Mouse (Mus musculus) bone marrow macrophage, adult 2 months (primary cell): ENCODE measurements around the gene Mfap3l. TPM values are rescaled to one million over a fixed set of nuclear protein-coding genes. Genes with fewer than 3 reads are reported as not detected.
"Not testable (repeated sequence)": the region's sequence is repeated elsewhere in the genome, so short reads cannot be mapped to it uniquely, and the experiment has no call there.

Experiments
- H3K27ac ChIP-seq: 2 replicates; pipeline ENCODE4 v1.5.1; 2012; ENCODE audit warnings: low read depth, low read length; ENCODE audit not compliant: insufficient read depth
- H3K4me1 ChIP-seq: 2 replicates; pipeline ENCODE4 v1.6.1; 2012; ENCODE audit warnings: low read length; ENCODE audit not compliant: control insufficient read depth, insufficient read depth
- H3K4me3 ChIP-seq: 2 replicates; pipeline ENCODE4 v1.5.1; 2012; ENCODE audit warnings: mild to moderate bottlenecking, low read length, moderate library complexity; ENCODE audit not compliant: insufficient read depth
- CTCF ChIP-seq: IDR thresholded peaks from 2 replicates; pipeline ENCODE4 v1.5.1; 2012; ENCODE audit warnings: low read depth, mild to moderate bottlenecking, low read length, moderate library complexity
- POLR2A ChIP-seq: IDR thresholded peaks from 2 replicates; pipeline ENCODE4 v1.6.1; 2012; ENCODE audit warnings: mild to moderate bottlenecking, low read depth, low read length, borderline replicate concordance
- polyA plus RNA-seq: library from polyadenylated mRNA; stranded (reverse); fragments of >200 nt; gene quantifications from 2 replicates; pipeline ENCODE4 v1.2.4, GENCODE M21; 2012; ENCODE audit not compliant: missing spikeins, insufficient read depth, insufficient read length

Mfap3l gene
- 5.0 and 6.2 TPM in 2 replicates for polyA plus RNA-seq

- TF ChIP-seq POLR2A (no peak), CTCF (no peak)
- peak within 1 kb of the TSS; percentile 87 for H3K4me3 ChIP-seq
- peak within 1 kb of the TSS; percentile 81 for H3K27ac ChIP-seq
- H3K4me1 ChIP-seq = no peaks in the 10 kb centered on the region; the same call in 1 of the 2 replicates
Observed at GRCm38 (mm10) chr8:60632250-60632932, at the start of gene Mfap3l. TSS of gene Mfap3l (plus strand) at chr8:60632827.

- TF ChIP-seq CTCF (no peak), POLR2A (no peak)
- H3K4me3 ChIP-seq = no peak overlapping the region
- H3K27ac ChIP-seq = no peak overlapping the region
- H3K4me1 ChIP-seq = no peaks in the 10 kb centered on the region
Observed at GRCm38 (mm10) chr8:60583369-60583768, 49.3 kb upstream of the Mfap3l start.

- not testable (repeated sequence) for H3K4me1 ChIP-seq, H3K27ac ChIP-seq, H3K4me3 ChIP-seq
Observed at GRCm38 (mm10) chr8:60591352-60592105, 41.1 kb upstream of the Mfap3l start.

DNA sequence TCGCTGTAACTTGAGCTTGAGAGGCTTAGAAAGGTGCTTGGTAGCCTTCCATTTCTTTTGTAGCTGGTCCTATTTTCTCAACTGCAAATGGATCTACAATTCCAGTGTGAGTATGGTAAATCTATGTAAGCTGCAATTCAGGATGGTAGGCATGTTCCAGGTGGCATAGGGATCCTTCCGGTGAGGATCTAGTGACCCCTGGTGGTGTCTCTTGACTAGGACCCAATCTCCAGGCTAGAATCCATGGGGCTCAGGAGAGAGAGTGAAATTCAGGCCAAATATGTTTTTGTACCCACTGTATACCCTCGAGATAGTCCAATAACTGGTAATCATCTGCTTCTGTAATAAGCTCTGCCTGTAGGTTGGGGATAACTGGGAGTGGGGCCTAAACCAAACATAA lies 37.9 kb upstream of the Mfap3l start:
- H3K4me1 ChIP-seq = no peaks in the 10 kb centered on the region
- TF ChIP-seq POLR2A (no peak), CTCF (no peak)
- no peak overlapping the region for H3K4me3 ChIP-seq
- H3K27ac ChIP-seq = no peak overlapping the region

- no peak for TF ChIP-seq POLR2A
- no peak for TF ChIP-seq CTCF
- Histone ChIP-seq H3K4me3 (no peak overlapping the region), H3K27ac (no peak overlapping the region), H3K4me1 (no peaks in the 10 kb centered on the region)
Observed at GRCm38 (mm10) chr8:60611580-60612111, 21.0 kb upstream of the Mfap3l start.

DNA sequence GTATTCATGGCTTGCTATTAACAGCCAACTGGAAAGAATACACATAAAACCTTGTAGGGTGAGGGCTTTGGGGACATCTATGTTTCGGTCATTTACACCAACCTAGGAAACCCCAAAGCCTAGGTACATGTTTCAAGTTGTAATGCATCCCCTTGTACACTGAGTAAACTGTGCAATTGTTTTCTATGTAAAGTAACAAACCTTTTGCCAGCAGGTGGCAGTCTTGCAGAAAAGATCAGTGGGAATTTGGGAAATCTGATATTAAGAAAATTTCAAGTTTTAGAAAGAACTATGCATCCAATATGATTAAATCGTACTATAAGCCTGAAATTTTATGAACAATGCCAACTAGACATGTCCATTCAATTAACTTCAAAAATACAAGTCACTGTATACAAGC lies 15.7 kb upstream of the Mfap3l start:
- TF ChIP-seq POLR2A (no peak), CTCF (no peak)
- Histone ChIP-seq H3K27ac (no peak overlapping the region), H3K4me1 (no peaks in the 10 kb centered on the region), H3K4me3 (no peak overlapping the region)

DNA sequence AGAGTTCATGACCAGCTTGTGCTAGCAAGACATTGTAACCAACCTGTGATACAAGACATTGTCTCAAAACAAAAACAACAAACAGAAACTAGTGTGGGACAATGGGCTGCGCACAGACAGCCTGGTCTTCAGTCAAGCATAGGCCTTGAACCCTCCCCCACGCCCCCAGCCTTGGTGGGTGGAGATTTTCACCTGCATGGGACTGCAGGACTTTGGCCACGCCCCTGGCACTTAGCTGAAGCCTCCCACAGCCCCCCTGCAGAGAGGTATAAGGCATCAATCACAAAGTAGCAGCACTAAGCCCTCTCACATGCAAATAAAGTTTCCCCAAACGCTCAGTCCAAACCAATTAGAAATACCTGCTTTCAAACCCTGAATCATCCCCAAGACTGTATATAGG lies 11.1 kb upstream of the Mfap3l start:
- Histone ChIP-seq H3K4me1 (no peaks in the 10 kb centered on the region), H3K27ac (no peak overlapping the region), H3K4me3 (no peak overlapping the region)
- TF ChIP-seq CTCF (no peak), POLR2A (no peak)

GRCm38 (mm10) chr8:60622056-60622455 lies 10.6 kb upstream of the Mfap3l start:
- no peak overlapping the region for H3K27ac ChIP-seq
- H3K4me3 ChIP-seq = no peak overlapping the region
- H3K4me1 ChIP-seq = no peaks in the 10 kb centered on the region
- no peak for TF ChIP-seq CTCF
- TF ChIP-seq POLR2A = no peak

GRCm38 (mm10) chr8:60623438-60623837 lies 9.2 kb upstream of the Mfap3l start:
- Histone ChIP-seq H3K4me3 (no peak overlapping the region), H3K27ac (no peak overlapping the region), H3K4me1 (no peaks in the 10 kb centered on the region)
- TF ChIP-seq CTCF (no peak), POLR2A (no peak)

DNA sequence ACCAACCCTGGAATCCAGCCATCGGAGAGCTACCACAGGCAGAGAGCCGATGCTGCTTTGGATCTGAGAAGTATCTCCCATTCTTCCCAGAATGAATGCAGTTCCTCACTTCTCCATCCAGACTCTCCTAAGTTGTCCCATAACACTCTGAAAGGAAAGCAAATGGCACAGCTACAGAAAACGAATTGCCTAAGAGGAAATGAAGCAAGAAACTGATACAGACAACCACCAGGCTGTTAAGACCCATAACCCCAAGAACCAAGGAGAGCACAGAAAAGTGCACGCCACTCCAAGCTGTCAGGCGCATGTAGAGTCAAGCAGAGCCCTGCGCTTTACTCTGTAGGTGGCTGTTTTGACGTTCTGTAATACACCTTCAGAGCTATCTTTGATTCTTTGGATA lies 7.9 kb upstream of the Mfap3l start:
- no peak overlapping the region for H3K27ac ChIP-seq
- H3K4me3 ChIP-seq = no peak overlapping the region
- TF ChIP-seq POLR2A = no peak
- no peak for TF ChIP-seq CTCF
- H3K4me1 ChIP-seq = no peaks in the 10 kb centered on the region
